Mouse (Mus musculus): ENCODE measurements around the gene Ccl7. TPM values are rescaled to one million over a fixed set of nuclear protein-coding genes. Genes with fewer than 3 reads are reported as not detected.

The Ccl7 gene
- polyA plus RNA-seq (2012) = not detected in 2 replicates

DNA sequence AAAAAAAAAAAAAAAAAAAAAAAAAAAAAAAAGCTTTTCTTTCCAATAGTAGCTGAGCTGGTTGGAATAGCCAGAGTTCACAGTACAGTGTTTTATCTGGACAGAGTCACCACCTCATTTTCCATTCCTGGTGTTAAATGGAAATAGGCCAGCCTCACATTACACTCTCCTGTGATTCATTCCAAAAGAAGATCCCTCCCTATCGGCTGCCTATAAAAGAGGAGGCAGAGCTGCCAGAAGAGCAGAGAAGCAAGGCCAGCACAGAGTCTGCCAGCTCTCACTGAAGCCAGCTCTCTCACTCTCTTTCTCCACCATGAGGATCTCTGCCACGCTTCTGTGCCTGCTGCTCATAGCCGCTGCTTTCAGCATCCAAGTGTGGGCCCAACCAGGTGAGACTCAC is at the start of gene Ccl7:
Gene Ccl7, plus strand, starts transcription at position 242 of the 400 bp plus-strand sequence.
- no peak for TF ChIP-seq GATA1 (IDR thresholded peaks at IDR 0.05; ENCODE audit: low read length)

DNA sequence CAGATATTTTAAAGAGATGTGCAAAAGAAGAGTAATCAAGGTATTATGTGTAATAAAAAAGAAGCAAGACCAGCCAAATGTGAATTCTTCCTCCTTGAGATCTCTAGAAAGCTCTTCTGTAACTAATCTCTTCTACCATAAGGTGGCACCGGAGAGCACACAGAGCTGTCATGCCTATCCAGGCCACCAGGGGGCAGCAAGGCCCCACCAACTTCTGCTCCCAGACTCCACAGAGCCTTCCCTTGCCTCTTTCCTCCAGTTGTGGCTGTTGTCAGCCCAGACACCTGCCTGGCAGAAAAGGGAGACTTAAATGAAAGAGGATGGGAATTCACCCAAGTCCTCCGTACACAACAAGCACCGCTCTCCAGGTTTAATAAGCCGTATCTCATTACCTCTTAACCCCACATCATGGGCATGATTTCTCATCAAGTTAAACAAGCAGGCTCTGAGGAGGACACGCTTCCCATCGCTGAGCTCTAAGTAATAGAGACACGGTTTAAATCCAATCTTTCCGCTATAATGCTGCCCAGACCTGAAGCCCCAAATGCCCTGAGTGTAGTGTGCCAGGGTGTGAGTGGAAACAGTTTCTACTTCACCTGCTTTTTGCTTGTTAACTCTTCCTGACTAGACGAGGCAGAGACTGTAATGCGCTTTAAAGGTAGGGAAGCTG is 49.2 kb upstream of the Ccl7 start:
- TF ChIP-seq GATA1 (IDR thresholded peaks at IDR 0.05; ENCODE audit: low read length) = no peak

DNA sequence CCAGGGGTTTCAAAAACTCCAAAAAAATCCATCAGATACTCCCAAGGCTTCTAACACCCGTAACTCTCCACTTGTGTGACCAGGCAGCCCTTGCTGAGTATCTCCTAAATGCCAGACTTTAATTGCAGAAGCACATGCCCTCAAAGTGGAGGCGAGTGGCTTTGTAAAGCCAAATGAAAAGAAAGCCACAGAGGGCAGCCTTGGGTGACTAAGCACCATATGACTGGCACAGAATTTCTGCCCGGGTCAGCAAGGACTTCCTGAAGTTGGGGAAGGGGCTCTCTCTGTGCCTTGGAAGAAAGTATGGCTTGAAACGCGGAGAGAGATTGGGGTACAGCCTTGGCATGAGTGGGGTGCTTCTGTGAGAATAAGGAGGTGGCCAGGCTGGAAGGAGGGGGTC is 48.4 kb upstream of the Ccl7 start:
- no peak for TF ChIP-seq GATA1 (IDR thresholded peaks at IDR 0.05; ENCODE audit: low read length)

DNA sequence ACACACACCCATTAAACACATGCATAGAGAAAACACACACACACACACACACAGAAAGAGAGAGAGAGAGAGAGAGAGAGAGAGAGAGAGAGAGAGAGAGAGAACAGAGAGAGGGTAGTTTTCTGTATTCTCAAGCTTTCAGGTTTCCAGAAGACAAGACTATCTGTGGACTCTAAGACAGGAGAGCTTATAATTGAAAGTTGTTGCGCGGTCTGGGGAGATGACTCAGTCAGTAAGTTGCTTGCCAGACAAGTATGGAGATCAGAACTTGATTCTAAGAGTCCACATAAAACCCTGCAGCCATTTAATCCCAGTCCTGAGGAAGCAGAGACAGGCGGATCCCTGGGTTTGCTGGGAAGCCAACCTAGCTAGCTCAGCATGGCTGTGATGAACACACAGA is 46.9 kb upstream of the Ccl7 start:
- TF ChIP-seq GATA1 (IDR thresholded peaks at IDR 0.05; ENCODE audit: low read length) = no peak

DNA sequence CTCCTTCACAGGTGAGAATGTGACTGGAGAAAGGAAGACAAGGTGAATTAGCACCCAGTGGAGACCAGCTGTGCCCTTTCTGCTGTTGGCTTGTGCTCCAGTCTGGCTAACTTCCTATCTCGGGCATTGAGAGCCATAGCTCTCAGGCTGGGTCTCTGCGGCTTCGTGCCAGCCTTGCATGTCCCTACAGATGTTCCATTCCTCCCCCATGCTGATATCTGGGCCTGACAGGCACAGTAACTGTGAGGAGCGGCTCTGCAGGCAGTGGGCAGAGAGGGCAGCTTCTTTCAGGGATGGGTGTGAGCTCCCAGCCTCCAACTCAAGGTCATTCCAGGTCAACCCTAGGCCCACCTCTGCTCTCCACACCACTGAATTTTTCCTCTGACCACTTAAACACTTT is 46.0 kb upstream of the Ccl7 start:
- TF ChIP-seq GATA1 (IDR thresholded peaks at IDR 0.05; ENCODE audit: low read length) = no peak

DNA sequence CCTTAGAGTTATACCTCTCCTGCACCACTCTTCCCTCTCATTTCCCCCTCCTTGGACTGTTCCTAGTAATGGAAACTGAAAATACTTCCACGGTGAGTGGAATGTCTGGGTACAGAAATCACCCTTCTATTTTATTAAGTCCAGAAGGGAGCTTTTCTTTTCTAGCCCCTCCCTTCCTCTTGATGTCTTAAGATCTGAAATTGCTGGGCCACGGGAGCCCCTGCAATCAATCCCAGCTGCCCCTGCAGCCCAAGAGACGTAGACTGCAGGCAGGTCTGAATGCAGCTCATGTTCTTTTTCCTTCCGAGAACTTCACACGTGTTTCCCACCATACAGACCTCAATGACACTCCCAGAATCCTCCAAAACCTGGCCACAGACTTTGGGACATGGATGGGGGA is 44.9 kb upstream of the Ccl7 start:
- no peak for TF ChIP-seq GATA1 (IDR thresholded peaks at IDR 0.05; ENCODE audit: low read length)

DNA sequence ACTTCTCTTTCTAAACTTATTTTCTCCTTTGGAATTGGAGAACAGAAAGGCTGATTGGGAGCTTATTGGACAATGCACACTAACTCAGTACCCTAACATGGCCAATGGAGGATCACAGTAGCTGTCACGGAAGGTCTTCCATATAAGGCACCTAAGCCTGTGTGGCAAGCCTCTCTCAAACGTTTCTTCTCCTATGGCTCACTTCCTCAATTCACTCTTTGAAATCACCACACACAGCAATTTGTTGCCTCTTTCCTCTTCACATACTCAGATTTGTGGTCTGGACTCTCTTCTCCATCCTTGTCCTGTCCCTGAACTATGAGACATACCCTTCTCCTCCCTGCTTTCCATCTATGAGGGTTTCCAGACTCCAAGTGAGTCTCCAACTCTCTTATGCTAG is 40.7 kb upstream of the Ccl7 start:
- TF ChIP-seq GATA1 (IDR thresholded peaks at IDR 0.05; ENCODE audit: low read length) = no peak

DNA sequence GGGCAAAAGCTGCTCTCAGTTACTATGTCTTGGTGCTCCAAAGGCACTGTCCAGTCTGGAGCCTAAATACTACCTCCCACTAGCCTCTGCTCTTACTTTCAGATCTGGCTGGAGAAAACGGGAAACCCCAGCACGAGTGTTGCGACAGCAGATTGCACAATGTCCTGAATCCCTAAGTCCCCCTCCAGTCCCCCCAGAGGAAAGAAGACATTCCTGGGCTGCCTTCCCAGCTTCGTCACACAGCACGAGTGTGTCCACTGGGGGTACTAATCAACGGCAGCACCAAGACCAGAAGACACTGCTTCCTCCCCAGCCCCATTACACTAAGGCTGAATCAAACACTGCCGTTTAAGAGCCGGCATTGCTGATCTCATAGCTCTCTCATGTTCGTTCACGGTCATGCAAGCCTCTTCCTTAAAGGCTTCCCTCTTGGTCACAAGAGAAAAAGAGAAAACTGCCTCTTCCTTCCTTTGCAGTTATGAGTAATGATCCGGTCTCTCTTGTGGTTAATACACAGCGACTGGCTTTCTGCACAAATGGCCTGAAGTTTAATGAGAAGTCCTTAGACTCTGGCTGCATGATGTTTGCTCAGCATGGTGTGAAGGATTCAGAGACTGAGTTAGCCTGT is 38.6 kb upstream of the Ccl7 start:
- no peak for TF ChIP-seq GATA1 (IDR thresholded peaks at IDR 0.05; ENCODE audit: low read length)

DNA sequence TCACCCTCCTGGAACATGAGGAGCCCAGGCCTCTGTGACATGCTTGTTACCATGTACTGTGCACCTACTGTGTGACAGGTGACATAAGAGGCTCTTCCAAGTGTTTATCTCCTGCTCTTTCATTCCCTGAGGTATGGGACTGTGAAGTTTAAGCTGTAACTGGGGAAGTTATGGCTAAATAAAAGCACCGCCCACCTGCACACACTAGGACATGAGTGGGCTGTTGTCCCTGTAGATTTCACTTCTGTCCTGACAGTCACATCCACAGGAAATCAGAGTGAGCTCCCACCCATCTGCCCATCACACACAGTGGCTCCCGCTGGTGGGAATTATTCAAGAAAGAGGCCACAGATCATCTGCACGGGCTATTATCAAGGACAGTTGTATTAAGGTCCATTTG is 35.4 kb upstream of the Ccl7 start:
- TF ChIP-seq GATA1 (IDR thresholded peaks at IDR 0.05; ENCODE audit: low read length) = no peak

DNA sequence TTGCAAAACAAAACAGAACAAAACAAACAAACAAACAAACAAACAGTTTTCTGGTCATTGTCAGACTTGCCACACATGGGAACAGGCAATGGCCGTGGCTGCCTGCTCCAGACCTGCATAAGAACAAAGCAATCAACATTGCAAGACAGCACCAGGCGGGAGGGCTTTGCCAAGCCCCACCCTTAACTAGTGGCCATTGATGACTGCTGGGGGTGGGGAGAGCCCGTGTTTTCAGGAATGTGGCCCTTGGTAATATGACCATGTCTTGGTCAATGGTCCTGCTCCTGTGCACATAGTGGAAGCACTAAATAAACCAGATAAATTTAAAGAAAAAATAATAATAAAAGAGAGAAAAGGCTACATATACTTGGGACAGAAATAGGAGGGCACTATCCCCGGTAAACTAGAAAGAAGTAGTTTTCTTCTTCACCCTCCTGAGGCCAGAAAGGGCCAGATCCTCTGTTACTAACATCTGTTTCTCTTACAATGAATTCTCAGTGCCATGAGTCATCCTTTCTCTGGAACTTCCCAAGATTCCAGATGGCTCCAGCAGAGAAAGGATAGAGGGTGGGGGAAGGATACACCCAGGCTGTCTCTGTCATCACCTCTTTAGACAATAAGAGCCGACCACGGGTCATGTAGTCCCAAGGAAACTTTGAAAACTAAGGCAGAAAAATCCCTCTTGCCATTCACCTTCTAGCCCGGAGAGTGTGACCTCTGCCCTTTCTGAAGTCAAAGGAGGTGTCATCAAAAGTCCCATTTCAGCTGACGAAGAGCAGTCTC is 33.9 kb upstream of the Ccl7 start:
- TF ChIP-seq GATA1 (IDR thresholded peaks at IDR 0.05; ENCODE audit: low read length) = no peak

DNA sequence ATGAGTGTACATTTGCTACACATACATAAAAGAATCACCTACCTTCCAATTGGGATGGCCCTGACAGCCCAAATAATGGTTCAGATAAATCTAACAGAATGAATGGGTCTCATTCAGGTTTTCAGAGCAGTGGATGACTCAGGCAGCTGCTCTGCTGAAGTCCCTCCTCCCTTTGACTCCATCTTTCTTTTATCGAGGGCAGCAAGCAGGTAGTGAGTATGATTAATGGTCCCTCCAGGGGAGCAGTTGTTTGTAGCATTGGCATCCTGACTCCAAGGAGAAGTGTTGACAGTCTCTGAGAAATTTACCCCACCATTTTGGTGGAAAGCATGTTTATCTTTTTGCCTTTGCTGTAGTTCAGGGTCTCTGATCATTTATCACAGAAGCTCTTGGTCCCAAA is 31.8 kb upstream of the Ccl7 start:
- TF ChIP-seq GATA1 (IDR thresholded peaks at IDR 0.05; ENCODE audit: low read length) = no peak

DNA sequence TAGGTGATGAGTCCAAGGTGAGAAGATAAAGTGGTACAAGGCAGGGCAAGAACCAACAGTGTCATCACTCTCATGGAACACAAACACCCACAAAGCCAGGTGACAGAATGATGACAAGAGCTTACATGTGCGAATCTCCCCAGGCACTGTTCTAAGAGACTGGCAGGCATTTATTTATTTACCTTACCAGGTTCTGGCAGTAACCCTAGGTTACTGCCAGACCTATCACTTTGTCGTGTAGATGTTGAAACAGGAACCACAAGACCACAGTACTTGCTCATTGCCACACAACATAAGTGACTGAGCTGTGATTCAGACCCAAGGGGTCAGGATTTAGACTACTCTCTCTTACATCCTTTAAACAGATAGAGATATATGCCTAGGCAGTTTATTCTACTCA is 30.4 kb upstream of the Ccl7 start:
- TF ChIP-seq GATA1 (IDR thresholded peaks at IDR 0.05; ENCODE audit: low read length) = no peak

DNA sequence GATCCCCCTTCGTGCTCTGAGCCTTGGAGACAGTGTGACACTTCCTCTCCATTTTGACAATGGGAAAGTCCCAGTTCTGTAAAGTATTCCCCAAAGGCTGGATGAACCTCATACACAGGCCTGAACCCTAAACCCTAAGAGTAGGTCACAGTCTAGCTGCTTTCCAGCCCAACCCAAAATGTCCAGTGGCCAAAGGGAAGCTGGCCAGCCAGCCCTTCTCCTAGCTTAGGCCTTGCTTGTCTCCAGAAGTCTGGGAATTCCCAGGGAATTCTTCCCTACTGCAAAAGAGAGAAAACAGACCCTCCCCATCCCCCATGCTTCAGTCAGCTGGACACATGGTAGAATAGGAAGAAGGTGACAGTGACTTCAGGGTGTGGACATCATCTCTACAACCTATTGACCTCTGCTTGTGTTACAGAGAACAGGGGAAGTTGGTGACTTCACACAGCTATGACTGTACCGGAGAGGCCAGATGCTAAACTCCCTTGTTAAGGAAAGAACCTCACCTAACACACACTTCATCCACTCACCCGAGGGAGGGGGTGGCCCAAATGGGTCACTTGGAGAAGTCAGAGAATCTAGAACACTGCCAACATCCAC is 29.2 kb upstream of the Ccl7 start:
- TF ChIP-seq GATA1 (IDR thresholded peaks at IDR 0.05; ENCODE audit: low read length) = no peak

DNA sequence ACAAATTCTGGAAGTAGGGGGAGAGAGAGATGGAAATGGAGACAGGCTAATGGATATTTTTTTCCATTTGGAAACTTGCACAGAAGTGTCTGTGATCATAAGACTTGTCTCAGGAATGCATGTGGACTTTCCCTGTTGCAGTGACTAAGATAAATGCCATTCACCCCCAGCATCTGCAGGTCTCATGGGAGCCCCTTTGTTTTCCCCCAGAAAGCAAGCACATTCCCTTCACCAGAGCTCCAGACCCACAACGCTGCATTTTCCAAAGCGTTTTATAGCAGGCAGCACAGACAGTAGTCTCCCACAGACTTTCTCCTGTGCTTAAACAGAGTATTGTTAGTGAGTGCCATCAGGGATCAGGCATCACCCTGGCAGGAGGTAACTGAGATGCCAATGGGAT is 26.1 kb upstream of the Ccl7 start:
- no peak for TF ChIP-seq GATA1 (IDR thresholded peaks at IDR 0.05; ENCODE audit: low read length)

DNA sequence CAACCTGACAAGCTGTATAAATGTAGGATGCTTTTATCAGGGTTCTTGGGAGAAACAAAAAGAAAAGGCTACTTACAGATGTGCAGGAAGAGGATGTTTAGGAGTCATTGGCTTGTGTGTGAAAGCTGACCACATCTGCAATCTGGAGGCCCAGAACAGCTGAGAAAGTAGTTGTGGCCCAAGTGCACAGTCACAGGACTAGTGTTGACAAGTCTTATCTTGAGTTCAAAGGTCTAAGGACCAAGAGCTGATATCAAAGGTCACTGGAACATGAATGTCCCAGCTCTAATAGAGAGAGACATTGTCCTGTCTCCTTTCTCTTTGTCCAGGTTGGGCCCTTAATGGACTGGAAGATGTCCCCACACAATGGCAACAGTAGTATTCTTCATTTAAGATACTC is 25.7 kb upstream of the Ccl7 start:
- TF ChIP-seq GATA1 (IDR thresholded peaks at IDR 0.05; ENCODE audit: low read length) = no peak

DNA sequence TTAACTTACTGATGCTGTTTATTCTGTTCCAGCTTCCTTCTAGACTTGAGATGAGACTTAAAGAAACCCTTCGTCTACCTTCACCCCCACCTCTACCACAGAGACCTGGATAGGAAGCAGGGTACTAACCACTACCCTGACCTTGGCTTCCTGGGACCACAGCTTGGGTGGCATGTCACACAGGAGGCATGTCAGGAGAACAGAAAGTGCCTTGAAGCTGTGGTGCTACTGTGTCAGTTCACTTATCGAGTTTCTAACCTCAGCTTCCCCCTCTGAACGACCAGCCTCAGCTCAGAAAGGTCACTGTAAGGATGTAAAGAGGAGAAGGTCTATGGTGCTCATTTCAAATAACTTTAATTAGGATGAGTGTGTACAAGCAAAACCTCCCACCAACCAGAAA is 24.1 kb upstream of the Ccl7 start:
- TF ChIP-seq GATA1 (IDR thresholded peaks at IDR 0.05; ENCODE audit: low read length) = no peak

Data from G1E-ER4 (cell line).